Mouse (Mus musculus) thymus, postnatal 25 days (tissue): ENCODE measurements at regions not wholly inside any gene's neighbourhood (a gene's known extent, or its start where the extent isn't known, plus 50 kb on each side); places are given as distances from the start of the nearest gene placed in this dataset.

ENCODE experiments used
- DNase-seq: peaks from one replicate; pipeline ENCODE4 v3.0.0; 2022

DNA sequence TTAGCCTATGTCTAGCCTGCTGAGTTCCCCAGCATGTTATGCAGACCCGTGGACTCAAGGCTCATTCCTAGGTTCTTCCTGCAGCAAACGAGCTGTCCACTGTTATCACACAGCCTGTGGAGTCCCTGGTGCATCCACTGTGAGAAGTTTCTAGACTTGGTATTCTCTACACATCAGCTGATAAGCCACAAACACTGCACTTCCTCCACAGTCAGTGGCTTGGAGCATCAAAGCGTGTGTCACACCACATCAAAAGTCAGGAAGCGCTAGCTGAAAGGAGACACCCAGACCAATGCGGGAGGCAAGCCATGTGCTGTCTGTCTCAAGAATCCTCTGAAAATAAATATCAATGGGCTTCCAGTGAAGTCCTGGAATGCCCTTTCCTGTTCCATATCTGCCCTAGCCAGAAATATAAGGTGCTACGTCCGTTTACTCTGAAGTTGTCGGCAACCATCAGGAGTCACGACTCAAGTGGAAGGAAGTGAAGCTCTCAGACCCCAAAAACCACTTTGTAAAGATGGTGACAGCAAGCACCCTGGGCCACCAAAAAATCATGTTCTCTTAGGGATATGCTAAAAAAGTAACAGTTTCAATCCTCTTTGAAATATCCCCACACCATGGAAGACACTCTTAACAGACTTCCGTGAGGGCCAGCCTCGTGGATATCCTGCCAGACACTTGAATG is 227.7 kb downstream of the Adgrl2 start:
- DNase-seq: peak; percentile 44

DNA sequence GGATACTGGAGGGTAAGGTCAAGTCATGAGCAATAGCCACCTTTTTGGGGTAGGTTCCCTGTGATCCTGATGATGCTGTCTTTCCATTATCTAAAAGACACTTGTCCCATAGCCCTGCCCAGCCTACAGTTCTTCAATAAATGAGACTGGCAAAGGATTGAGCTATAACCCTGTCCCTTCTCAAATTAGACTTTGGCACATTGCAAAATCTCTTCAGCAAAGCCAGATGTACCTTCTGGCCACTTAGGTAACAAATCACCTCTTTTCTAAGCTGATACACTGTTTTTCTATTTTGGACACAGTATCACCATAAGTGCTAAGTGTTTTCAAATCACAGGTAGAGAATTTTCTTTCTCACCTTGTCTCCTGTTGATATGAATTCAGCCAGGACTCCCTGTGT is 228.8 kb downstream of the Adgrl2 start:
- no peak for DNase-seq

DNA sequence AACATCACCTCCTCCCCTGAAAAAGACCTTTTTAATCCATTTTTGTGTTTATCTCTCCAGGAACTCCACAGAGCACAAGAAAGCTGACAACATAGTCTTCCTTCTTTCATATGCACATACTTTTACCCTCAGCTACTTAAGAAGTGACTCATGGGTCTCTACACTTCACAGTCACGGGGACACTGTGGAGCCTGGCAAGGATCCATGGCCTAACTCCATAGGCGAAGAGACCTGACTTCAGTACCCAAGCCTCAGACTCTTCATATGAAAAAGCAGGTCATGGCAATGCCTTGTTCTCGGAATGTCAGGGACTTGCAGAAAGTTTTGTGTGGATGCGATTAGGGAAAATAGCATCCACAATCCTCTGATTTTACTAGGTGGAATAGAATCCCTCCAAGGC is 230.9 kb downstream of the Adgrl2 start:
- no peak for DNase-seq

DNA sequence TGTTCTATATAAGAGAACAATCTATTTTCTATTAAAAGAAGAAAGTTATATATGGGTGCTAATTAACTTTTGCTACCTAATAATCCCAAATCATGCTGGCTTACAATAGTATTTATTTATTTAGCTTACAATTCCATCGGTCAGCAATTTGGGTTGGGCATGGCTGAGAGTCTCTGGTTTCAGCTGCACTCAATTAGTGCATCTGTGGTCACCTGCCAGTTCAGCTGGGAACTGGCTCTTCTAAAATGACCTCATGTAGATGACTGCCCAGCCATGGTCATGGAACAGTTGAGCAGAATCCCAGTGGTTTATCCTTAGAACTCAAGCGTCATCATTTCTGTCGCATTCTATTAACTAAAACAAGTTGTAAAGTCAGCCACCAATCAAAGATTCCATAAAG is 244.1 kb downstream of the Adgrl2 start:
- DNase-seq: no peak

DNA sequence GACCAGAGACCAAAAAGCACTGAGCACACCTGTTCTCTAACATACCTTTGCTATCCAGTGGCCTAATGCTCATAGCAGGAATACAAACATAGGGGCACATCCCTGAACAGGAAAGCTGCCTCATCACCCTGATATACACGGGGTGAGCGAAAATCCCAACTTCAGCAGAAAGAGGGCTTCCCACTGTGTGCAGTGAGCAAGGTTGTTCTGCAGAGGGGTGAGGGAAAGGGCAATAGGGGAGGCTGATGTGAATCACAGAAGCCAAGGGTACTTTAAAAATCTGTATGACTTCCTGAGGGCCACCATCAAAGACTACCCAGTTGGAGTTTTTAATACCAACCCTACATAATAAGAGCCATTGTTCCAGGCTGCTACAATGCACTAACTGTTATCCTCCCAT is 245.7 kb downstream of the Adgrl2 start:
- no peak for DNase-seq

DNA sequence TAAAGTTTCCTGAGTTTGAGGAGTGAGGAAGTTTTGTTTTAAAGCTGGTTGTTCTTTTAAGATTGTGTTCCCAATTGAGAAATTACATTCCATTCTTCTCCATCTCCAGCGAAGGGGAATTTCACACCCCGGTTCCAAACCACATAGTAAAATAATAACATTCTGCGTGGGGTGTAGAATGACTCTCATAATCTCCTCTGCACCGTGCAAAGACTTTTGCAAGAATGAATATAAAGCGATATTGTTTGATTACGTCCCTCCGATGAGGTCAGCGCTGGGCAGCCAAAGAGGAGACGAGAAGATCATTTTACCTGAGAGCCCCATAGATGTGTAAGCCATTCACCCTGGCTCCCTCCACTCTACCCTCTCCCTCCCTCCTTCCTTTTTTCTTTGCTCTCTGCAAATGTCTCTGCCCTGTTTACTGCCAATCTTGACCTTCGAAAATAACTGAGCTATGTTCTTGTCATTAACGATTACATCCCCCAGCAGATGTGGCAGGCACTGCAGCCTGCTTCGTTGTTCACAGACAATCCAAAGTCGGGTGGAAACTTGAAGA is 256.1 kb downstream of the Adgrl2 start:
- DNase-seq: no peak

DNA sequence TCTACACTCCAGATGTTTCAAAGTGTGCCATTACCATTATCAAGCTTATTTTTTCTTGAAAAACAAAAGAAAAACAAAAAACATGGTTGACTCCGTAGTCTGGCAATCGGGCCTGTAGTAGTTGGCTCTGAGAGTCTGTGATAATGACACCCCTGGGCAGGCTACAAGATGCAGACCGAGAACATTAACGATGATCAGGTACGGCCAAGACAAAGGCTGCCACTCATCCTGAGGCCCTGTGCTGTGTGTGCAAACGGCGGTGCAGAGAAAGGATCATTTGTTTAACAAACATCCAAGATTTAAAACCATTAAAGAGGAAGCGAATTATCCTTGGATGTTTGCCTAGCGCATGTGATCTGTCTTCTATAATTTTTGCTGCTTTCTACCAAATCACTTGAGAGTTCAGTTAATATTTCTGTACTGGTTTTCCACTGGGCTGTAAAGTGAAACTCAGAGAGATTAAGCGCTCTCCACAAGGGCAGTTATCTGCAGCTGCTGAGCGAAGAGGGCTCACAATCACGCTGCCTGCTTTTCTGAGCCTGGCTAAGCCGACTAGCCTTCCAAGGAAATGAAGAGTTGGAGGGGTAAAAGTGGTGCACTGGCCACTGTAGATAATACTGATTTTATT is 257.0 kb downstream of the Adgrl2 start:
- no peak for DNase-seq

DNA sequence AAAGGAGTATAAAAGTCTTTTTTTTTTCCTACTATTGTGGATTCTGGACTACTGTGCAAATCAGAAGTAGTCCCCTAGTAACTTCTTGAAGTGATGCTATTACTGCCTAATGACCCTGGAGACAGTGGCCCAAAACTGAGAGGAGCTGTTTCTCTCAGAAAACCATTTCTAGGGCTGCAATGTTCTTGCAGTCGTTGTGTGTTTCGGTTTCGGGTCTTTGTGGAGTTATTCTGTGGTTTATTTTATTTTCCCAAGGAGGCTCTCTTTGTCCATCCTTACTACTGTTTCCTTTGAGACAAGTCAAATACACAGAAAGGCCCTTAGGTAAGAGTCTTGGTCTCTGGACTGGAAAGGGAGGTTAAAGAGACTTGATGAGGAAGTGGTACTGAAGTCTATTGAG is 258.9 kb downstream of the Adgrl2 start:
- no peak for DNase-seq

DNA sequence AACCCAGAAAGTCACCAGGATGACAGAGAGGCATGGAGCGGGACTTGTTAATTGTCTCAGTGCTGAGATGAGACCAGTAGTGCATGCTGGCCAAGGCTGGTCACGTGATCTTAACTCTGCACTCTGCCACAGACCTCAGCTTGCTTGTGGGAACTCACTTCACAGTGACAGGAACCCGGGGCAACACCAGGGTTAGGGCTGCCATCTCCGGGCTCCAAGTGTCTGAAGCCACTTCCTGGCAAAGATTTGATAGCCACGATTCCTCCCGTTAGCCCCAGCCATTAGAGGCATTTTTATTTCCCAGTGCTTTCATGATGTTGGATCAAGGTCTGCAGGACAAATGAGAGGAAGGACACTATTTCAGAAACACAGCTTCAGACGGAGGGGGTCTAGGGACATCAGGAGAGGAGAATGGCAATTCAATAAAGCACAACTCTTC is 261.1 kb downstream of the Adgrl2 start:
- peak; percentile 14 for DNase-seq

DNA sequence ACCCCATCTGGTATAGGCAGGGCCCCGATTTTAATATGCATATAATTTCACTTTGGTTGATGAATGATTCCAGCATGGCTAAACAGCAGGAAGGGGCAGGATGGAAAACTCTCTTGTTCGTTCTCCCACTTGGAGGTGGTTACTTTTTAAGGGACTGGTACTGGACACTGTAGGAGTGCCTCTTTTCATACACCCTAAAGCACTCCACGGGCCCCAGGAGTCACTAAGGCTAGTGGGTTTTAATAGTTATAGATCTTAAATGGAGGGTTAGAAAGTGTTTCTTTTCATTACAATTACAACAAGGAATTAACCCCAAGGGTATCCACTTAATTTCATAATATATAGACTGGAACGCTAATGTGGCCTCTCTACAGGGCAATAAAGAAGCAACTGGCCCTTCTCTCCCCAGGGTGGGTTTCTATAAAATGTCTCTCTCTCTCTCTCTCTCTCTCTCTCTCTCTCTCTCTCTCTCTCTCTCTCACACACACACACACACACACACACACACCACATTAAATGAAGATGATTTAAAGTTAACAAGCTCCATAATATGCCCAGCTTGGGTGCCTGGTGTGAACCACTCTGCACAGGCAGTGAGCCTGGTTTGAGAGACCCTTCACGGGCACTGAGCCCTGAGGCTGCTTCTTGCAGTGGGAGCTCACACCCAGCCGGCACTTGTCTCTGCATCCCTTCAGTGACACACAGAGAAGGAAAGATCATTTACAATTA is 261.7 kb downstream of the Adgrl2 start:
- DNase-seq: no peak

DNA sequence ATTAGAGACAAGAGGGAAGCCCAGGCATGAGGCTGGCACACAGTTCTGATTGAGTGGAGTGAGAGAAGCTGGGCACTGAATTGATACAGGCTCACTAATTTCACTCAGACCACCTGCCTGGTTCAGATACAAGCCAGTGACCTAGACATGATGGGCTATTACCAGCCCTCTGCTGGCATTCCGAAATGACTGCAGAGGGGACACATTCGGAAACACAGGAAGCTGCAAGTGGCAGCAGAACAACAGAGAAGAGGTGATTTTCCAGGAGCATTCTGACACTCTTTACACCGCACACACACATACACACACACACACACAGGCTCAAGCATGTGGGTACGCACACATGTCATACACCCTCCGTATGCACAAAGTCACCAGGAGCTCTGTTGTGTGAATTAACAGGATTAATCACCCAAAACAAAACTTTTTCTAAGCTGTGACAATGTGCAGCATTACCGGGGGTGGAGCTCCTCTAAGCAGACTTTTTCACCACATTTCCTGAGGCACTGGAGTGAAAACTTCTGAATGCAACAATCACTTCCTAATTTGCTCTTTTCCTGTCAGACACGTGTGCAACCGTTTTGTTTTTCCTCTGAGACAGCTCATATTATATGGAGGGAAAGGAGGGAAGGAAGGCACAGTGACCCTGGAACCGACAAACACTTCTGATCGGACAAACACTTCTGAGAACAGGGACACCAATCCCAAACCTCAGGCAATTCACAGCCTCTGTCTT is 263.6 kb downstream of the Adgrl2 start:
- no peak for DNase-seq

DNA sequence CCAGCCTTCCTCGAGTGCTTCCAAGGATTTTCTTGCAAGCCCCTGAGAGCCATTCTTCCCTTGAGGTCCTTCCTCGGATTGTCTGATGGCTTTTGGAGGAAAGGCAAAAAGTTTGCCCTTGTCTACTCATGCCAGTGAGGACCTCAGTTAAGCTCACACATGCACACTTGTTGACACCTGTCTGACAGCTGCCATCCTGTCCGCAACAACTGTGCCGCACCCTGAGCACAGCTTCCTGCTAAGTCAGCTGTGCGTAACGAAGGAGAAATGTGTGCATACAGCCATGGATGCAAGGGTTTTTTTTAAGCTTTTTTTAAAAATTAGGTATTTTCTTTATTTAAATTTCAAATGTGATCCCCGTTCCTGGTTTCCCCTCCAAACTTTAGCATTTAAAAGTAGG is 293.8 kb downstream of the Adgrl2 start:
- DNase-seq: no peak

DNA sequence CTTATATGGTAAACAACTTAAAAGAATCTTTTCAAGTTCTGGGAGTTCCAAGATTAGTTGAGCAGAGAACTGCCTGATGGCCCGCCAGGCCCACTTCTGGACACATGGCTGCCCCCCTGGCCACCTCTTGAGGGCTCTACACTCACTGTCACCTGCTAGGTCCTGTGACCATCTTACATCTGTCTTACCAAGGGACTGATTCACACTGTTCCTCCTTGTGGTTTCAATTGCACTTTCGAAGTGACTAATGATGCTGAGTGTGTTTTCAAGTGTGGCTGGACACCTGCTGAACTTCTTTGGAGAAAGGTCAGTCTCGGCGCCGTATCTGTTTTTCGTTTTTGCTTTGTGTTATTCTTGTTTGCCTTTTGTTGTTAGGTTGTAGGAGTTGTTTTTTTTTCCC is 294.9 kb downstream of the Adgrl2 start:
- no peak for DNase-seq

DNA sequence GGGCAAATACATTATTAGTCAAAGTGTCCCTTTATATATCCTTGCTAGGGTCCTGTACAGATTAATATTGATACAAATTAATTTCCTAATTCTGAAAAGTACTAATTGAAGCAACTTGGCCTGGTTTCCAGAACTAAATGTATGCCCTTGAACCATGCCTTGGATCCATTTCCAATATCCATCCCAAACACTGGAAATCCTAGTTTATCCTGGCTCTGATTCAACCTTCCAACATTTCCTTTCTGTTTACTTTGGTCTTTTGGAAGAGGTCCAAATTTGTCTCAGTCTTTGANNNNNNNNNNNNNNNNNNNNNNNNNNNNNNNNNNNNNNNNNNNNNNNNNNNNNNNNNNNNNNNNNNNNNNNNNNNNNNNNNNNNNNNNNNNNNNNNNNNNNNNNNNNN is 307.2 kb downstream of the Adgrl2 start:
- no peak for DNase-seq

DNA sequence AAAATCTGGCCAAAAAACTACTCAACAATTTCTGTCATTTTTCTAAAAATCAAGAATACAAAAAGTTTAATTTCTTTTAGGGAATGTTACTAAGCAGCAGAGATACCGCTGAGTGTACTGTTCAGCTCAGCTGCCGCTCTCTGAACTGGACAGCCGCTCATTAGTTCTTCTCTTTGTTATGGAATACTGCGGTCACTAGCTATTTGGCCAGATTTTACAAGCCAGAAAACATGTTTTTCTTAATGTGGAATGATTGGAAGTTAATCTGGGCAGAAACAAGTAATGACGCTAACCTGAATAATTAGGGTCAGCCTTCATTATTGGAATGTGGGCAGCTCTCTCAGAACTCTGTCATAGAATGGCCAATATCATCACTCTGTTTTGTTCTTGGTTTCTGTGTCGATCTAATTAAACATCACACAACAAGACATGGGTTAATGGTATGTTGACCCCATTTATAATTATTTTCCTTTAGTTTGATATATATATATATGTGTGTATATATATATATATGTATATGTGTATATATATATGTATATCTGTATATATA is 307.8 kb downstream of the Adgrl2 start:
- no peak for DNase-seq

DNA sequence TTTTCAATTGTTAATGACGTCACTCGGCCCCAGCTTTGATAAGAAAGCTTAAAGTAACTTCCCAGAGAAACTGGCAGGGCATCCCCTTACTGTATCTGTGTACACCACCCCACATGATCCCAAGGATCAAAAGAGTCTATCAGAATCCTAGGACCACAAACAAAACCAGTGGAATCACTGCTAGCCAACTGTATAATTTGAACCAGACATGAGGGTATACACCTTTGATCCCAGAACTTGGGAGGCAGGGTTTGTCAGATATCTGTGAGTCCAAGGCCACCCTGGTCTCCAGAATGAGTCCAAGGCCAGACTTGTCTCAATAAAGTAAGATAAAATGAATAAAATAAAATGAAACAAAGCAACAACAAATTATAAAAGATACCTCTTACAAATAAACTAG is 309.2 kb downstream of the Adgrl2 start:
- no peak for DNase-seq

DNA sequence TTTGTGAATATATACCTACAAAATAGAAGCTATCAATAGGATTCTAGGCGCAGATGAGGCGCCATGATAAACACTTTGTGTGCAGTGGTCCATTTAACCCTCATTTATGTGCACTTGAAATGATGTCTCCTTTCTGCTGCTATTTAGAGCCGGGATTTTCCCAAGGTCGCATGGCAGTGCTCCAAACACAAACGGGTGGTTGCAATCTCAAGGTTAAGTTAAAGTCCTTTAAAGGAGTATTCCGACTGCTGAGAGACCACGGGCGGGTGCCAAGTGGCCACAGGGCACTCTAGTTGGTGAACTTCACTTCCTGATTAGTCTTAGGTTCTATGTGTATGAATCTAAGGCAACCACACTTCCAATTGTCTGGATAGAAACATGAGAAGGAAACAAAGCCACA is 309.6 kb downstream of the Adgrl2 start:
- no peak for DNase-seq

DNA sequence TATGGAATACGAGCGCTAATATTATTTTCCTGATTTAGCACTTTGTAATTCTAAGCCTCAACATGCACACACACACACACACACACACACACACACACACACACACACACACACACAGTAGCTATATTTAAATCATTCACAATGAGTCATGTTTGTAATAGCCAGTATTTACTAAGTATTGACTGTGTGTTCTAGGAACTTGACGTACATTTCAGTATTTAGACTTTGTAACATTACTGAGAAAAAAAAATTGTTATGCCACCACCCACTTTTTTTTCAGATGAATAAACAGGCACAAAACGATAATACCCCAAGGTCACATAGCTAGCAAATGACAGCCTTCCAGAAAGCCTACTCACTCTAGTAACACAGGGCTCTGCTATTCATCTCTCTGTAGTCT is 310.3 kb downstream of the Adgrl2 start:
- DNase-seq: no peak

DNA sequence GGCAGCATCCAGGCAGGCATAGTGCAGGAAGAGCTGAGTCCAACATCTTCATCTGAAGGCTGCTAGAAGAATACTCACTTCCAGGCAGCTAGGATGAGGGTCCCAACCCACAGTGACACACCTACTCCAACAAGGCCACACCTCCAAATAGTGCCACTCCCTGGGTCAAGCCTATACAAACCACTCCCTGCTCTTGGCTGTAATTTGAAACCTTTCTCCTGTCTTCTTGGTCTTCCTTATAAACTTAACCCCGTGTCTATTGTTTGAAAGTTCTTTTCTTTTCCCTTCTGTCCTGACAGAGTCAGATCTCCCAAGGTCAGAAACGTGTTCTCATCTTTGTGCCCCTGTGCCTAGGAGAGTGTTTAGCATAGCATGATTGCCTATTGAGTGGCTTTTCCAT is 311.2 kb downstream of the Adgrl2 start:
- no peak for DNase-seq

DNA sequence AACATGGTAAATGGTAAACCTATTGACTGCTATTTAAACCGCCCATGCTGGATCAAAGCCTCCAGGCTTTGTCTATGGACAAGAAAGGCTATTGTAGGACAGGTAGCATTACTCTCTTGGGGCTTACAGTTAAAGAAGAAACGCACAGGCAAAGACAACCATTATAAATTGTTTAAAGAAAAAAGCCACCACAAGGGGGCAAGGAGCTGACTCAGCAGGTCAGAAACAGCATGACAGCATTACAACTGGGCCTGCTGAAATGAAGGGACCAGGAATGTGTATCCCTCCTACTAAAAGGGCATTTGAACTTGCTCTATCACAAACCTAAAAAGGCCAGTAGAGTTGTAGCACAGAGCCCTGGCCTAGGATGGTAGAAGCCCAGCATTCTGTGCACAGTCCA is 314.3 kb downstream of the Adgrl2 start:
- no peak for DNase-seq

DNA sequence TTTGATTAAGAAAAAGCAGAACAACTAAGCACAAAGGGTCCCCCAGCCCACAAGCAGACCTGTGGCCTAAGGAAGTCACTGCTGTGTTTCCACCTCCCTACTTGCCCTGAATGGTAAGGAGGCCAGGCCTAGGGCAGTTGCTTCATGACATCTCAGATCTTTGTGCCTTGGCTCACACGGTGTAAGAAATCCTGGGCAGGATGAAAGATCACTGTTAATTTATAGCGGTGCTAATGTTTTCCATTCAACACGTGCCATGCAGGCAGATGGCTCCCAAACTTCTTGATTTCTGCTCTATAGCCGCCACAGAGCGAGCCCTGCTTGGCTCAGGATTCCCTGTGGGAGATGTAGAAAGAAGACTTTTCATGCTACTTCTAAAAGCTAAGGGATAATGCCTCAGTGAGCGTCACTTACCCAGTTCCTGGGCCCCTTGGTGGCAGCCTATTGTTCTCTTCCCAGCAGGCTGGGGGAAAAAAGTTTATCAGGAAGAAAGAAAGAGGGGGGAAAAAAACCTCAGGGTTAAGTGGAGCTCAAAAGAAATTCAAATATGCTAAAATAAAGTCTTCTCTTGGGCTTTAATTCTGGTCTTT is 327.4 kb downstream of the Adgrl2 start:
- DNase-seq: no peak

DNA sequence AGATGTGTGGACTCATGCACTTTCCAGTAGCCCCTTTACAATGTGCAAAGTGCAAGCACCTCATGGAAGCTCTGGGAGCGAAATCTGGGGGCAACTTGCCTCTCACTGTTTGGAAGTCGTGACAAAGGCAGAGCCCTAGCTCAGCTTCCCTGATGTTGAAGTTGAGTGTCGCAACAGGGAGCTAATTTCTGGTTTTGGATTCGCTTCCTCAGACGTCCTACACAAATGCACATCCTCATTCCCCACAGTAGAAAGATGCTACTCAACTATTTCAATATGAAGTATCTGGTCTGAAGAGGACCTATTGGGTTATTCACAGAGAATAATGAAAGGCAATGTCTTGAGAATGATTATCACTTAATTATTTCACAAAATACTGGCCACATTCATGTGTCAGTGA is 331.3 kb downstream of the Adgrl2 start:
- no peak for DNase-seq

DNA sequence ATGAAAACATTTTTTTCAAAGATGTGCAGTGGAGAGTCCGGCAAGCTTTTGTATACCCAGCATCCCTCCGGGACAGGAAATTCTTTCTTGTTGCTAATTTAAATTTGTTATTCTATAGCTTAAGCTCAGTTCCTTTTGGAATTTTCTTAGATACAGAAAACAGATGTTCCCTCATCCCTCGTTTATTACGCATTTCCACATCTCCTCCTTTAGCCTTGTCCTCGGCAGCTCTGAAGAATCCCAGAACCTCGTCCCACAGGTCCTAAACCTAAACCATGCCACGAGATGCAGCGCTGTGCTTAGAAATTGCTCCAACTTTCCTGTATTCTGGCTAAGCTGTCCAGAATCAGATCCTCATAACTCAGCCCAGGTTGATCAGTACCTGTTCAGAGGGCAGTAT is 332.0 kb downstream of the Adgrl2 start:
- no peak for DNase-seq
